Mouse (Mus musculus) kidney, adult 2 months (tissue): ENCODE results near the gene Doc2g. TPM values are rescaled to one million over a fixed set of nuclear protein-coding genes. Genes with fewer than 3 reads are reported as not detected.

Experiments
- DNase-seq: peaks from one replicate; pipeline ENCODE4 v3.0.0; 2021
- H3K27ac ChIP-seq: fragments of 200-500 bp; 2 replicates; pipeline ENCODE4 v1.5.1; 2012; ENCODE audit warnings: low read depth, low read length, control low read depth, inconsistent platforms; ENCODE audit not compliant: insufficient read depth
- H3K27me3 ChIP-seq: fragments of 200-500 bp; replicated peaks from 2 replicates; pipeline ENCODE4 v1.6.1; 2012; ENCODE audit warnings: mild to moderate bottlenecking, moderate library complexity, low read length, inconsistent platforms; ENCODE audit not compliant: control insufficient read depth, insufficient read depth
- H3K36me3 ChIP-seq: fragments of 200-500 bp; 2 replicates; pipeline ENCODE4 v1.6.1; 2012; ENCODE audit warnings: mild to moderate bottlenecking, moderate library complexity, low read length, inconsistent platforms; ENCODE audit not compliant: control insufficient read depth, insufficient read depth
- H3K4me1 ChIP-seq: fragments of 200-500 bp; 2 replicates; pipeline ENCODE4 v1.6.1; 2011; ENCODE audit warnings: low read length; ENCODE audit not compliant: control insufficient read depth, insufficient read depth
- H3K4me3 ChIP-seq: fragments of 200-500 bp; 2 replicates; pipeline ENCODE4 v1.5.1; 2011; ENCODE audit warnings: mild to moderate bottlenecking, low read depth, low read length, control low read depth; ENCODE audit not compliant: insufficient read depth
- CTCF ChIP-seq: fragments of 200-500 bp; conservative IDR thresholded peaks from 2 replicates; pipeline ENCODE4 v1.5.1; 2011; ENCODE audit warnings: low read depth, mild to moderate bottlenecking, control low read depth, low read length, moderate library complexity, mixed read lengths; ENCODE audit not compliant: insufficient read depth, insufficient read length
- POLR2A ChIP-seq: fragments of 200-500 bp; IDR thresholded peaks from one replicate; pipeline ENCODE4 v1.6.1; 2011; ENCODE audit warnings: low read depth, low read length, control low read depth
- WGBS: fragments of 180-500 bp; shearing (Covaris S2); methylation state at CpG from one replicate; pipeline ENCODE4 v1.1.7; 2018; 5-methylcytosine and 5-hydroxymethylcytosine counted together
- polyA plus RNA-seq: library from polyadenylated mRNA; depleted of rRNA; stranded (reverse); fragments of >200 nt; gene quantifications from 2 replicates; pipeline ENCODE4 v1.2.3, GENCODE M21; 2012

Doc2g gene
- polyA plus RNA-seq, 1 experiment = 5.1 TPM

DNA sequence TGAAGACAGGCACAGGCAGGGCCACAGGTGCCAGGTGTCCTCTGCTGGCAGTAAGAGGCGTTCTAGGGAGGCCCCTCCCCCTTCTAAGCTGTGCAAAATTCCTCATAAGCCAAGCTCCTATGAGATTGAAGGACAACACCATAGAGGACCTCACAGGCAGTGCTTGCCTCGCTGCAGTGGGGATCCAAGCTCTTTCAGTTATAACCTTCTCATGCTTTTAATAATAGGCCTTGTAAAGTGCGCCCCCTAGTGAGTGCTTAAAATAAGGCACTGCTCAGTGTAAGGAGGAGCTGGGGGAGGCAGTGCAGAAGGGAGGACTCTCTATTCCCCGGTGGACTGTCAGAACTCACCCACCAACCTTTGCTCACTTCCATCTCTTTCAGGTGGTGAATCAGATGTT, 22.8 kb upstream of the Doc2g start:
- Histone ChIP-seq H3K4me1 (peaks cover 11% of the 10 kb centered on the region), H3K27me3 (no peaks in the 10 kb centered on the region), H3K36me3 (no peaks in the 10 kb centered on the region), H3K27ac (no peak overlapping the region), H3K4me3 (no peak overlapping the region)
- WGBS = 6% methylated on average over 4 of the region's 4 CpGs
- TF ChIP-seq CTCF = peak; percentile 75
- TF ChIP-seq POLR2A = no peak
- peak; percentile 90 for DNase-seq

DNA sequence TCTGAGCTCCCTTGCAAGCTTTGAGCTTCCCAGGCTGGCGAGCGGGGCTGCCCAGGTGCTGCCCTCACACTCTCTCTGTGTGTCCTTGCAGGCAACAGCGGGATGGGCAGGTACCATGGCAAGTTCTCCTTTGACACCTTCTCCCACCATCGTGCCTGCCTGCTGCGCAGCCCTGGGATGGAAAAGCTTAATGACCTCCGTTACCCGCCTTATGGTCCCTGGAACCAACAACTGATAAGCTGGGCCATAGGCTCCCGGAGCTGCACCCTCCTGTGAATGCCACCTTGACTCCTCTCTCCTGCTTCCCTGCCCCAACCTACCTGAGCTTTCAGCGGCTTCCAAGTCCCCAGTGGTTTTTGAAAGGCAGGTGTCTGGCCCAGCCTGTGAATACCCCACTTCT, 22.2 kb upstream of the Doc2g start:
- Histone ChIP-seq H3K27me3 (no peaks in the 10 kb centered on the region), H3K4me3 (no peak overlapping the region), H3K4me1 (peaks cover 16% of the 10 kb centered on the region), H3K36me3 (no peaks in the 10 kb centered on the region), H3K27ac (no peak overlapping the region)
- no peak for DNase-seq
- TF ChIP-seq CTCF (no peak), POLR2A (no peak)
- 81% methylated on average over 9 of the region's 9 CpGs for WGBS

DNA sequence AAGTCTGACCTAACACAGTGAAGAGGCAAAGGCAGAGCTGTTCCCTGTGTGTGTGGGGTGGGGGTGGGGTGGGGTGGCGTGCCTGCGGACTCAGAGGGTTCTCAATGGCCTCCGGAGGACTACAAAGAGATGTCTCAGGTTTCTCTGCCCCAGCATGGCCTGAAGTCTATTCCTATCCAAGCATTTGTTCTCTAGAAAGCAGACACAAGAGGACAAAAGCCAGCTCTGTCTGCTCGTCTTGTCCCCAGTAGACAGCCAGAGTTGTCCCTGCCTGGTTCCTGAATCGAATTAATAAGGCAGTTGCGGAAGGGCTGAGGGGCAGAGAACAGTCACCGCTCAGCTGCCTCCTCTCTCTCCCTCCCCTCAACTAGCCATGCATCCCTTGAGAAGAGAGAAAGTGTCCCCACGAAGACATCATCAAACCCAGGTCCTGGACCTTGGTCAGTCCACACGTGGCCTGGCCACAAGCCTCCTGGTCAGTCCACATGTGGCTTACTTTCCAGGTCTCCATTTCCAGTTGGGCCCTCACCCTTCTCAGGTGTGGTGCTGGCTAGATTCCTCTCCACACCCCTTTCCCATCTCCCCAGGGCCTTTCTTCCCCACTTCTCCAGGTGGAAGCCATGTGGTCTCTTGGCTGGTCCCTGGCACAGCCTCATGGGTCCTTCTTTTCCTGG, 19.4 kb upstream of the Doc2g start:
- Histone ChIP-seq H3K4me3 (no peak overlapping the region), H3K36me3 (no peaks in the 10 kb centered on the region; the same call in 1 of the 2 replicates), H3K27me3 (no peaks in the 10 kb centered on the region), H3K27ac (peak overlapping the region; percentile 92; the same call in 1 of the 2 replicates), H3K4me1 (peaks cover 18% of the 10 kb centered on the region)
- peak; percentile 67 for DNase-seq
- TF ChIP-seq POLR2A (no peak), CTCF (no peak)
- 68% methylated on average over 9 of the region's 9 CpGs for WGBS

GRCm38 (mm10) chr19:3985261-3985681, 17.8 kb upstream of the Doc2g start:
- H3K4me3 ChIP-seq = no peak overlapping the region
- H3K27me3 ChIP-seq = no peaks in the 10 kb centered on the region
- peaks cover 18% of the 10 kb centered on the region for H3K4me1 ChIP-seq
- H3K27ac ChIP-seq = peak overlapping the region; percentile 92
- 13% methylated on average over 8 of the region's 8 CpGs for WGBS
- TF ChIP-seq POLR2A = peak; percentile 4
- no peak for TF ChIP-seq CTCF
- no peaks in the 10 kb centered on the region; the same call in 1 of the 2 replicates for H3K36me3 ChIP-seq
- peak; percentile 95 for DNase-seq

GRCm38 (mm10) chr19:3986334-3986733, 16.8 kb upstream of the Doc2g start, which contains the start of gene Acy3:
TSS of gene Acy3 (plus strand) at chr19:3986570.
- H3K4me1 ChIP-seq = peaks cover 18% of the 10 kb centered on the region
- H3K27ac ChIP-seq = peak within 1 kb of the TSS; percentile 94
- WGBS = 3% methylated on average over 8 of the region's 8 CpGs
- H3K4me3 ChIP-seq = peak within 1 kb of the TSS; percentile 51
- TF ChIP-seq POLR2A (peak; percentile 99), CTCF (no peak)
- H3K36me3 ChIP-seq = no peaks in the 10 kb centered on the region; the same call in 1 of the 2 replicates
- H3K27me3 ChIP-seq = no peaks in the 10 kb centered on the region
- peak; percentile 98 for DNase-seq

DNA sequence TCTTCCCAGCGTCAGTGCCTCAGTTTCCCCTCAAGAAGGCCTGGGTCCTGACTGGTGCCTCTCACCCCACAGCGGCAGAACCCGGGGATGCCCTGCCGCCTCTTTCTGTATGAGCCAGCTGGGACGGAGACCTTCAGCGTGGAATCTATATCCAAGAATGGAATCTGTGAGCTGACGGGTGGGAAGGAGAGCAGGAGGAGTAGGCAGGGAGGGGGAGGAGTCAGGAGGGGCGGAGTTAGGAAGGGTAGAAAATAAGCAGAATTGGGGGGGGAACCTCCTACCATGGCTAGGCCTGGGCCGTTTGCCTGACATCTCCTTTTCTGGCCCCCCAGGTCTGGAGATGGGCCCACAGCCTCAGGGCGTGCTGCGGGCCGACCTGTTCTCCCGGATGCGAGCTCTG, 15.0 kb upstream of the Doc2g start:
- H3K4me3 ChIP-seq = peak overlapping the region; percentile 51
- H3K4me1 ChIP-seq = peaks cover 18% of the 10 kb centered on the region
- no peaks in the 10 kb centered on the region; the same call in 1 of the 2 replicates for H3K36me3 ChIP-seq
- H3K27ac ChIP-seq = peak overlapping the region; percentile 94; the same call in 1 of the 2 replicates
- peak; percentile 58 for DNase-seq
- TF ChIP-seq CTCF (no peak), POLR2A (no peak)
- WGBS = 73% methylated on average over 14 of the region's 14 CpGs
- no peaks in the 10 kb centered on the region for H3K27me3 ChIP-seq

- no peak overlapping the region for H3K27ac ChIP-seq
- peaks cover 18% of the 10 kb centered on the region for H3K4me1 ChIP-seq
- no peaks in the 10 kb centered on the region; the same call in 1 of the 2 replicates for H3K36me3 ChIP-seq
- DNase-seq = peak; percentile 57
- H3K27me3 ChIP-seq = no peaks in the 10 kb centered on the region
- peak overlapping the region; percentile 51 for H3K4me3 ChIP-seq
- TF ChIP-seq POLR2A = no peak
- peak; percentile 36; the same call in 1 of the 2 replicates for TF ChIP-seq CTCF
- WGBS = 84% methylated on average over 4 of the region's 4 CpGs
Observed at GRCm38 (mm10) chr19:3988750-3989149, 14.4 kb upstream of the Doc2g start.
